Mouse (Mus musculus): ENCODE measurements at regions not wholly inside any gene's neighbourhood (a gene's known extent, or its start where the extent isn't known, plus 50 kb on each side); places are given as distances from the start of the nearest gene placed in this dataset.

DNA sequence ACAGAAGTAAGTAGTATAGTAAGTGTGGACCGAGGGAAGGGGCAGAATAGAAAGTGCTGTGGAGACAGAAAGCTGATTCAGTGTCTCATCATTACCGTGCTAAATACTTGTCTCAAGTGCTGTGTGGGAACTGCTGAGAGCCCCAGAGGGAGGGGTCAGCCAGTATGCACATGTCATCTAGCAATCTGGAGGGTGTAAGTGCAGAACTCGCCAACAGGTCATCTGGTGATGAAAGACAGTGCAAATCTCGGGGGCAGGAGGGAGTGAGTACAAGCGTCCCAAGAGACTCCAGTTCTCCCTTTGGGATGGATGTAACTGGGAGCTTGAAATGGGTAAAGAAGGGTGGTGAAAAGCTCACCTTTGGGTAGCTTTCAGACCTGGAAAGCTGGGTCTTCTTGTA, 535.7 kb downstream of the Bcl11a start:
- Histone ChIP-seq H3K9me3 (no peaks in the 10 kb centered on the region), H3K36me3 (replicated peaks; ENCODE audit: low read length) (no peaks in the 10 kb centered on the region), H3K4me3 (replicated peaks) (no peak overlapping the region), H3K4me1 (no peaks in the 10 kb centered on the region), H3K27me3 (replicated peaks) (no peaks in the 10 kb centered on the region)
- no peak for TF ChIP-seq GATA1 (IDR thresholded peaks at IDR 0.05; ENCODE audit: borderline replicate concordance, low read length)
- no peak for TF ChIP-seq FLI1 (IDR thresholded peaks at IDR 0.05; ENCODE audit: low read length)

DNA sequence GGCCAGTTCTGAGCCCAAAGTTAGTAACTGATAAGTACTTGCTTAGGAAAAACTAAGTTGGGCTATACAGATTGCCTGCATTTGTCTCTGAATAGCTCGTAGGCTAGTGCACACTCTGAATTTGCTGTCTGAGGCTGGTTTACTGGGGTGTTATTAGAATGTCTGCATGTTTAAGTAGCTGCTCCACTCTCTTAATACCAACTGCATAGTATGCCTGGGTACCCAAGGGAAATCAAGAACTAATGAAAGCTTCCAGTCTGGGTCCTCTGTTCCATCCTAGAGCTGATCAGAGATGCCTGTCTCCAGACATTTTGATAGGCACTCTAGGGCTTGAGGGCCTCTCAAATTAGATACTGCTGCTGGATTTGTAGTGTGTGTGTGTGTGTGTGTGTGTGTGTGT, 537.6 kb downstream of the Bcl11a start:
- no peaks in the 10 kb centered on the region for H3K27me3 ChIP-seq (replicated peaks)
- no peaks in the 10 kb centered on the region for H3K4me1 ChIP-seq
- no peaks in the 10 kb centered on the region for H3K36me3 ChIP-seq (replicated peaks; ENCODE audit: low read length)
- TF ChIP-seq GATA1 (IDR thresholded peaks at IDR 0.05; ENCODE audit: borderline replicate concordance, low read length) (no peak), FLI1 (IDR thresholded peaks at IDR 0.05; ENCODE audit: low read length) (no peak)
- no peak overlapping the region for H3K4me3 ChIP-seq (replicated peaks)
- no peaks in the 10 kb centered on the region for H3K9me3 ChIP-seq

DNA sequence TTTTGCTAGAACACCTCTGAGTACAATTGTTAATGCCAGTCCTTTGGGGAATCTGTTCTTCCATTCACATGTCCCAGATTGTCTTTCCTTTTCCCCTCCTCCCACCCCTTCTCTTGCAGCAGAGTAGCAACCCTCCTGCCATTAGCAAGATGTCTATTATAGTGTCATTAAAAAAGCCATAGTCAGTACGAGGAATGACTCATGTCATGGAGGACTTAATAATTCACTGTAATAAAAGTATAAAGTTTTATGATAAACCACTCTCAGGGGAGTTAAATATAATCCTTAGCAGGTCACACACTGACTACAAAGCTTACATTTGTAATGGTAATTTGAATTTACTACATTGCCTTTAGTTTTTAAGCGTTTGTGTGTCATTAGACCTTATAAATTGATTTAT, 540.7 kb downstream of the Bcl11a start:
- TF ChIP-seq GATA1 (IDR thresholded peaks at IDR 0.05; ENCODE audit: borderline replicate concordance, low read length) (no peak), FLI1 (IDR thresholded peaks at IDR 0.05; ENCODE audit: low read length) (no peak)
- no peaks in the 10 kb centered on the region for H3K27me3 ChIP-seq (replicated peaks)
- H3K4me3 ChIP-seq (replicated peaks): no peak overlapping the region
- no peaks in the 10 kb centered on the region for H3K9me3 ChIP-seq
- no peaks in the 10 kb centered on the region for H3K4me1 ChIP-seq
- H3K36me3 ChIP-seq (replicated peaks; ENCODE audit: low read length): no peaks in the 10 kb centered on the region

DNA sequence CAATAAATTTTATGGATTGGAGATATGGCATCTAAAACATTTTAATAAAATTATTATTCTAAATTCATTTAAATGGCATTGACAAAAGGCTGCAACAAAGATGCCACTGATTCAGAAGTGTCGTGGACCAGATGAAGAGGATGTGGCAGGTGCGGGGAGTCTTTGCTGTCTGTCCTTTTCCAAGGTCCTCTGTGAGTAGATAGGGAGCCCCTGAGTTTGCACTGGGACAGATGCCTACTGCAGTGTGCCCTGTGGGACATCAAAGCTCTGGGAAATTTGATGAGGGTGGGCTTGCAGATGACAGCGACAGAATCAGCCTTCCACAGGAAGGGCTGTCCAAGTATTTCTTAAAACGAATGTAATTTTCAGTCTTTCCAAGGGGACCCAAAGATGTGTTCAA, 541.2 kb downstream of the Bcl11a start:
- no peak overlapping the region for H3K4me3 ChIP-seq (replicated peaks)
- no peaks in the 10 kb centered on the region for H3K4me1 ChIP-seq
- H3K27me3 ChIP-seq (replicated peaks): no peaks in the 10 kb centered on the region
- H3K36me3 ChIP-seq (replicated peaks; ENCODE audit: low read length): no peaks in the 10 kb centered on the region
- TF ChIP-seq GATA1 (IDR thresholded peaks at IDR 0.05; ENCODE audit: borderline replicate concordance, low read length) (no peak), FLI1 (IDR thresholded peaks at IDR 0.05; ENCODE audit: low read length) (no peak)
- no peaks in the 10 kb centered on the region for H3K9me3 ChIP-seq

DNA sequence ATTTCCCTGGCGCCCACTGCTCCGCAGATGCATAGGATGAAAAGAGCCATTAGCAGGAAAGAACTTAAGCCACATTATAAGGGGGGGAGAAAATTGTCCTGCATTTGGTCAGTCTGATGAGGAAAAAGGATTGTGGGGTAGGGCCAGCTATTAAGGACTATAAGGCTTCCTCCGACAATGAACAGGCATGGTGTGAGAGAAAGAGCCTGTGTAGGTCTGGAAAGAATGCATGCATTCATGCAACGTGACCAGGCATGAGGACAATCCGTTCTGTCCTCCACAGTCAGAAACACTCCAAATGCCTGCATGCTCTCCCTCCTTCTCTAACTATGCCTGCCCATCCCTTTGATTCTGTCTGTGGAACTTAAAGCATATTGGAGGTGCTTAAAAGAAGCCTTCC, 550.8 kb downstream of the Bcl11a start:
- H3K27me3 ChIP-seq (replicated peaks): no peaks in the 10 kb centered on the region
- H3K4me1 ChIP-seq: no peaks in the 10 kb centered on the region
- H3K36me3 ChIP-seq (replicated peaks; ENCODE audit: low read length): no peaks in the 10 kb centered on the region
- no peaks in the 10 kb centered on the region for H3K9me3 ChIP-seq
- TF ChIP-seq FLI1 (IDR thresholded peaks at IDR 0.05; ENCODE audit: low read length) (no peak), GATA1 (IDR thresholded peaks at IDR 0.05; ENCODE audit: borderline replicate concordance, low read length) (no peak)
- H3K4me3 ChIP-seq (replicated peaks): no peak overlapping the region

DNA sequence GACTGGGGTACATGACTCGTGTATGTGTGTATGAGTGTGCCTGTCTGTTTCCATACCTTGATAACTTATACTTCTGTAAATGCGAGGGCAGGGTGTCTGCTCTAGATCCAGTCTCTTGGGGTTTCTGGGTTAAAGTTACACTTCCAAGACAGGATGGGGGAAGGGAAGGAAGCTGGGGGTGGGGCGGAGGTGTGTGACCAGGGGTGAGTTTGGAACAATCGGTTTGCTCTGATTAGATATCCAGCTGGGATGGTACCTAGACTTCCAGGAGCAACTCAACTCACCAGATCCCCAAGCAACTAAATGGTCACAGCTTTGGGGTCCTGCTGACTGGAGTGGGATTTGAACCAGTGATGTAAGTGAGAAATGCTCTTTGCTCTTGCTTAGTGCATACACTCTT, 551.6 kb downstream of the Bcl11a start:
- TF ChIP-seq GATA1 (IDR thresholded peaks at IDR 0.05; ENCODE audit: borderline replicate concordance, low read length) (no peak), FLI1 (IDR thresholded peaks at IDR 0.05; ENCODE audit: low read length) (no peak)
- Histone ChIP-seq H3K9me3 (no peaks in the 10 kb centered on the region), H3K36me3 (replicated peaks; ENCODE audit: low read length) (no peaks in the 10 kb centered on the region), H3K27me3 (replicated peaks) (no peaks in the 10 kb centered on the region), H3K4me1 (no peaks in the 10 kb centered on the region), H3K4me3 (replicated peaks) (no peak overlapping the region)

DNA sequence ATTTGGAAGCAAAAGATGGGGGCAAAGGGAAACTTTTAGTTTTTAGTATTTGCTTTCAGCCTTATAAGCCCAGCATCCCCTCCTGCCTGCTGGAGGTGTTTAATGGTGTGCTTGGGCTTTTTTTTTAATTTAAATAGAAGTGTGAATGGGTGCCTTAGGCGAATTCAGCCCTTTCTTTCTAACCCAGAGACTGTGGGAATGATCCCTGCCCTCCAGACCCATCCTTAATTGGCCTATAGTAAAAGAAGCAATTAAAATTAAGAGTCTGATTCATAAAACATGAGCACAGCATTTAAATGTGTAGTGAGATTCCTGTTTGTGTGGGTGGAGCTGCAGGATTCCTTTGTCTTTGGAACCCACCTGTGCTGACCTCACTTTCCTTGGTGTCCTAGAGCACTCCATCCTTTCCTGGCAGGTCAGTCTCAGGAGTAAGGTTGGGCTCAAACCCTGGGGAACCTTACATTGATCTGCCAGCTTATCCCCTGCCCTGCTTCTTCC, 552.6 kb downstream of the Bcl11a start:
- TF ChIP-seq FLI1 (IDR thresholded peaks at IDR 0.05; ENCODE audit: low read length): no peak
- TF ChIP-seq GATA1 (IDR thresholded peaks at IDR 0.05; ENCODE audit: borderline replicate concordance, low read length): no peak
- Histone ChIP-seq H3K4me1 (no peaks in the 10 kb centered on the region), H3K36me3 (replicated peaks; ENCODE audit: low read length) (no peaks in the 10 kb centered on the region), H3K27me3 (replicated peaks) (no peaks in the 10 kb centered on the region), H3K4me3 (replicated peaks) (no peak overlapping the region), H3K9me3 (no peaks in the 10 kb centered on the region)

DNA sequence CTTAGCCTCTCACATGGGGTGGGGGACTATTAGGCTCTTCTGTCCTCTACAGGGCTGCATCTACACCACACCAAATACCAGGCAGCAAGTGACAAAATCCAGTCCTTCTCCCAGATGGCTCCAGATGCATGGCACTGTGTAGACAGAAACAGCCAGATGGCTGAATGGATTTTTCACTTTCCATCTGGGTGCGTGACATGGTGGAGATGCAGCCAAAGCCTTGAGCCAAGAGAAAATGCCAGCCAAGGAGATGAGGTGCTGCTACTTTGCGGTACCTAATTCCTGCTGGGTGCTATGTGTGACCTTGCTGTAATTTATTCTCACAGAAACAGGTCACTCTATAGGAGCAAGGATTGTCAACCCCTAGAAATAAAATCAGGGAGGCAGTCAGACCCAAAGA, 553.8 kb downstream of the Bcl11a start:
- no peak for TF ChIP-seq FLI1 (IDR thresholded peaks at IDR 0.05; ENCODE audit: low read length)
- TF ChIP-seq GATA1 (IDR thresholded peaks at IDR 0.05; ENCODE audit: borderline replicate concordance, low read length): no peak
- Histone ChIP-seq H3K9me3 (no peaks in the 10 kb centered on the region), H3K27me3 (replicated peaks) (no peaks in the 10 kb centered on the region)

DNA sequence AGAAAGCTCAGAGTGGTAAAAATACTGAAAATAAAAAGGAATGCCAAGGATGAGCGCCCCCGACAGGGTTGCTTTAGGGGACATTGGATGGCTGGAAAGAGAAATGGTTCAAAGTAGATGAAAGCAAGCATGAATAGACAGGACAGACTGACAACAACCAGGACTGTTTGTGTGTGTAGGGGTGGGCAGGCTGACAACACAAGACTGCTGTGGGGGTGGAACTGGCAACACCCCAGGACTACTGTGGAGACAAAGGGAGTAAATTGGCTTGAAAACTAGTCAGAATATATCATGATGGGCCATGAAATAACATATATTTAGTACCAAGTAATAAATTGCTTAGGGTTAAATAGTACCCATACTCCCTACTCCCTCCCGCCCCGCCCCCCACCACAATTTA, 558.9 kb downstream of the Bcl11a start:
- H3K4me1 ChIP-seq: no peaks in the 10 kb centered on the region
- no peaks in the 10 kb centered on the region for H3K27me3 ChIP-seq (replicated peaks)
- TF ChIP-seq GATA1 (IDR thresholded peaks at IDR 0.05; ENCODE audit: borderline replicate concordance, low read length): no peak
- no peak for TF ChIP-seq FLI1 (IDR thresholded peaks at IDR 0.05; ENCODE audit: low read length)
- no peaks in the 10 kb centered on the region for H3K9me3 ChIP-seq
- H3K36me3 ChIP-seq (replicated peaks; ENCODE audit: low read length): no peaks in the 10 kb centered on the region
- H3K4me3 ChIP-seq (replicated peaks): no peak overlapping the region

More for the DNA sequence above, 553.8 kb downstream of the Bcl11a start:
- no peak overlapping the region for H3K4me3 ChIP-seq (replicated peaks)
- no peaks in the 10 kb centered on the region for H3K4me1 ChIP-seq
- H3K36me3 ChIP-seq (replicated peaks; ENCODE audit: low read length): no peaks in the 10 kb centered on the region

DNA sequence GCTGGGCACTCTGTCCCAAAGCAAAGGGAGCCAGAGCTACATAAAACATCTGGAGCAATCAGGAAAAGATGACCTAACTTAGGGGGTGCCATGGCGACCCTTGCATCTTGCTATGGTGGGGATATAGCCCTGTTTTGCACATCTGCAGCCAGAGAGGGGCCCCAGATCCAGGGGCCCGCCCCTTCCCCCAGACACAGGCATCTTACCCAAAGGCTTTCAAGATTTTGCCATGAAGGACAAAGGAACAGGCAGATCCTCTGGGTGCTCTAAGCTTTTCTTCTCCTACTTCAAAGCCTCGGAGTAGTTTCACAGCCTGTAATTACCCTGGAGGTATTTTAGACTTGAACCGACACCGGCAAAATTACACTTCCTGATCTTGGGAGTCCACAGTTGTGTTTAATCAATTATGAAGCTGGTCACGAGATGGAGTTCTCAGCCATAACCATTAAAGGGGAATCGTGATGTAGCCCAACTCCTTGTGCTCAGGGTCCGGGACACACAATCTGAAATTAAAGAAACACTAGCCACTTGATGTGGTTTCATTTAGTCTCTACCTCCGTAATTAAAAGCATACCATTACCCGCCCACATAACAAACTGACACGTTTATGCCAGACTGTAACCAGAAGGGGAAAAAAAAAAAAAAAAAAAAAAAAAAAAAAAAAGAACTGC, 565.7 kb downstream of the Bcl11a start:
- Histone ChIP-seq H3K9me3 (peaks cover 7% of the 10 kb centered on the region; the same call in 1 of the 2 replicates), H3K4me1 (no peaks in the 10 kb centered on the region), H3K27me3 (replicated peaks) (no peaks in the 10 kb centered on the region), H3K4me3 (replicated peaks) (no peak overlapping the region), H3K36me3 (replicated peaks; ENCODE audit: low read length) (no peaks in the 10 kb centered on the region)
- TF ChIP-seq FLI1 (IDR thresholded peaks at IDR 0.05; ENCODE audit: low read length) (no peak), GATA1 (IDR thresholded peaks at IDR 0.05; ENCODE audit: borderline replicate concordance, low read length) (no peak)

Measured in megakaryocyte, embryonic 14.5 days (primary cell).